19 mouse cellular contexts compared by ENCODE assay signal in the genomic region with DNA sequence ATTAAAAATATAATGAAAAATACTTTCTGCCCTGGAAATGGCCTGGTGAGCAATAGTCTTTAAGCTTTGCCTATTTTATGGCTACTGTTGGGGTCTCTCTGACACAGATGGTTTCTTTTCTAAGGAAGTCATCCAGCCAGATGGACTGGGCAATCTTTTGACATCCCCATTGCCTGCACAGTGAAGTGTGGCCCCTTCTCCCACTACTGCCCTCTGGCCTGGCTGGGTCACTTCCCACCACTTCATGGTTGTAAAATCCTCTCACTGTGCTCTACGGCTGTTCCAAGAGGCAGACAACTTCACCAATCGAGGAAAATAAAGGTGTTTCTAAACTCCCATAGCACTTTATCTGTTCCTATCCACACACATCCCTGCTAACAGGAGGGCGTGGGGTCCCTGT.
DNase-seq lines count a peak whose midpoint lies in the region; ATAC-seq and TF ChIP-seq lines count a peak whose summit lies in the region.
"Had no signal": no experiment of that assay in that cellular context is flagged by ENCODE, and none has a peak within 500 bp of the region (broad histone marks: within the 10 kb centered on the region; RNA-seq: fewer than 3 reads in every experiment).

No protein-coding gene starts in this region.

- no peaks in the 10 kb centered on the region for H3K36me3 ChIP-seq in kidney, embryonic 16.5 days (ENCODE audit: insufficient read depth, low read length)
- H3K36me3 ChIP-seq: embryonic facial prominence, embryonic 13.5 days; embryonic facial prominence, embryonic 15.5 days; forebrain, embryonic 10.5 days; forebrain, embryonic 12.5 days had no signal

- no peak overlapping the region for H3K27ac ChIP-seq in kidney, embryonic 16.5 days (ENCODE audit: low read length)
- peak overlapping the region; percentile 40; the same call in 1 of the 2 replicates for H3K27ac ChIP-seq in left cerebral cortex, adult 2 months
- H3K27ac ChIP-seq: embryonic facial prominence, embryonic 13.5 days; embryonic facial prominence, embryonic 15.5 days; forebrain, embryonic 10.5 days; forebrain, embryonic 12.5 days had no signal

- DNase-seq in kidney, adult 8-10 months = no peak
- no peak for DNase-seq in left cerebral cortex, adult 2 months (ENCODE audit: extremely low spot score in 1 of 2, low spot score in 2 of 2)
- DNase-seq in left cerebral cortex, postnatal 10 days (ENCODE audit: extremely low spot score in 1 of 2, low spot score in 2 of 2) = no peak
- DNase-seq: adrenal gland, adult 2 months; adrenal gland, postnatal 10 days; adrenal gland, postnatal 25 days; cerebellum, adult 11 months; cerebellum, adult 18-20 months; cerebellum, adult 9-10 months; cerebellum, postnatal 36 days; embryo, embryonic 11 days had no signal

- 34% methylated on average over 3 of the region's 3 CpGs for WGBS in kidney, embryonic 16.5 days

- ATAC-seq in kidney, embryonic 16.5 days (ENCODE audit: low FRiP score, low TSS enrichment) = 0 out of 2 replicates have a peak, but pooled peaks have one; percentile 31
- ATAC-seq: forebrain, embryonic 14.5 days; forebrain, embryonic 16.5 days had no signal

- no peaks in the 10 kb centered on the region for H3K27me3 ChIP-seq in kidney, embryonic 16.5 days (ENCODE audit: insufficient read depth, low read length)
- H3K27me3 ChIP-seq: embryonic facial prominence, embryonic 13.5 days; embryonic facial prominence, embryonic 15.5 days; forebrain, embryonic 12.5 days had no signal

- TF ChIP-seq CTCF in left cerebral cortex, adult 2 months (IDR thresholded peaks at IDR 0.05) = no peak

- intact Hi-C loops in left cerebral cortex, adult 2 months (cut with DNase I) = no loop called here
- intact Hi-C loops in left cerebral cortex, postnatal 10 days (cut with DNase I) = no loop called here

- no peaks in the 10 kb centered on the region for H3K9me3 ChIP-seq in kidney, embryonic 16.5 days (ENCODE audit: low read length)
- H3K9me3 ChIP-seq: embryonic facial prominence, embryonic 13.5 days; embryonic facial prominence, embryonic 15.5 days; forebrain, embryonic 10.5 days; forebrain, embryonic 12.5 days had no signal

- H3K9ac ChIP-seq in kidney, embryonic 16.5 days (replicated peaks; ENCODE audit: low read length) = no peak overlapping the region
- H3K9ac ChIP-seq: embryonic facial prominence, embryonic 13.5 days; embryonic facial prominence, embryonic 15.5 days; forebrain, embryonic 12.5 days had no signal

- 0 out of 2 replicates have a peak, but pooled peaks cover 5% of the 10 kb centered on the region for H3K4me1 ChIP-seq in kidney, embryonic 16.5 days (ENCODE audit: insufficient read depth, low read length)
- H3K4me1 ChIP-seq: embryonic facial prominence, embryonic 15.5 days had no signal

- no peak overlapping the region for H3K4me3 ChIP-seq in kidney, embryonic 16.5 days (ENCODE audit: low read length)
- no peak overlapping the region for H3K4me3 ChIP-seq in left cerebral cortex, adult 2 months
- H3K4me3 ChIP-seq: embryonic facial prominence, embryonic 13.5 days; embryonic facial prominence, embryonic 15.5 days; erythroblast, embryonic 14.5 days; forebrain, embryonic 10.5 days; forebrain, embryonic 12.5 days had no signal

- H3K4me2 ChIP-seq in kidney, embryonic 16.5 days (replicated peaks; ENCODE audit: low read depth, low read length) = no peak overlapping the region
- H3K4me2 ChIP-seq: embryonic facial prominence, embryonic 13.5 days; embryonic facial prominence, embryonic 15.5 days; forebrain, embryonic 12.5 days had no signal
